Mouse (Mus musculus) layer of hippocampus, adult 2 months (tissue): ENCODE results near the gene Trim8. TPM values are rescaled to one million over a fixed set of nuclear protein-coding genes. Genes with fewer than 3 reads are reported as not detected.
A peak's percentile ranks its signal among the peaks of the same experiment; 100 is the strongest.

Source experiments
- DNase-seq, 2 experiments: peaks; one replicate each; pipeline ENCODE4 v3.0.0; 2022; ENCODE audit warnings: low spot score in 2 of 2
- H3K27ac ChIP-seq: fragments of 200-600 bp; 2 replicates; pipeline ENCODE4 v1.8.1; 2022
- H3K4me3 ChIP-seq: fragments of 200-600 bp; 2 replicates; pipeline ENCODE4 v1.8.1; 2022; ENCODE audit warnings: mild to moderate bottlenecking
- CTCF ChIP-seq: fragments of 200-600 bp; conservative IDR thresholded peaks from 2 replicates; pipeline ENCODE4 v1.8.1; 2022; ENCODE audit warnings: antibody characterized with exemption, mild to moderate bottlenecking, moderate library complexity
- long read RNA-seq, 2 experiments: library from polyadenylated mRNA; stranded (forward); transcript quantifications; one replicate each; pipeline ENCODE4 v2.0.0; 2021; ENCODE audit warnings: borderline mapping rate in 2 of 2
- total RNA-seq, 2 experiments: library from RNA; stranded (reverse); gene quantifications; 2 replicates each; pipeline ENCODE4 v1.2.3; 2021

The Trim8 gene
- total RNA-seq, result 100 to 1,000 TPM in 1 of 2 experiments, 10 to 100 TPM in 1; 99.9 to 108 TPM
- long read RNA-seq, experiment 1, transcript Trim8-201 (6 exons, 3,580 nt), result major isoform, 69 of 89 reads
- long read RNA-seq, experiment 1, partial matches to known transcripts, result 18 of 89 reads
- long read RNA-seq, experiment 1, other reads (novel, unspliced or antisense), result 2 of 89 reads
- long read RNA-seq, experiment 2, transcript Trim8-201 (6 exons, 3,580 nt), result major isoform, 91 of 116 reads
- long read RNA-seq, experiment 2, partial matches to known transcripts, result 18 of 116 reads
- long read RNA-seq, experiment 2, other reads (novel, unspliced or antisense), result 7 of 116 reads

DNA sequence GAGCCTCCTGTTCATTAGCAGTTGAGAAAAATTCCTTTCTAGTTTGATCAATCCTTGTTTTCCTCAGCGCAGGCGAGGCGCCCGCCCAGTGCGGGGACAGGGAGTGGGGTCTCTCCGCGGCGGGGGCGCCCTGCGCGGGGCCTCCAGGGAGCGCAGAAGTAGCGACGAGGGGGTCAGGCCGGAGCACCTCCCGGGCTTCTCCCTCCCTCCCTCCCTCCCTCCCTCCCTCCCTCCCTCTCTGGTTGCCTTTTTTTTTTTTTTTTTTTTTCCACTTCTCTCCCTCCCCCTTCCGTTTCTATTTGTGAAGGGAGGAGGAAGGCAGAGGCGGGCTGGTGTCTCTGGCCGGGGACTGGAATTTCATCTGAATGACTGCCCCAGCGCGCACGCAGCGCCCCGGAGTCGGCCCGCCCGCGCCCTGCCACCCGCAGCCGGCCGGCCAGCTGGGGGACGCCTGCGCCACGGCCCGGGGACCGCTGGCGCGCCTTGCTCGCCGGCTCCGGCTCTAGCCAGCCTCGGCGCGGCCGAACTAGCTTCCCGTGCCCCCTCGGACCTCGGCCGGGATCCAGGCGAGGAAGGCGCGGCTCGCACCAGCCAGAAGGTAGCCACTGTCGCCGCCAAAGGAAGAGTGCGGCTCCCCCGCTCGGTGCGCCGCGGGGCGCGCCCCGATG, at the start of gene Trim8:
TSS of gene Trim8 (plus strand) at position 302 of the 668 bp plus-strand sequence.
- TF ChIP-seq CTCF, result no peak
- DNase-seq, result peak; percentile 64 to 82

DNA sequence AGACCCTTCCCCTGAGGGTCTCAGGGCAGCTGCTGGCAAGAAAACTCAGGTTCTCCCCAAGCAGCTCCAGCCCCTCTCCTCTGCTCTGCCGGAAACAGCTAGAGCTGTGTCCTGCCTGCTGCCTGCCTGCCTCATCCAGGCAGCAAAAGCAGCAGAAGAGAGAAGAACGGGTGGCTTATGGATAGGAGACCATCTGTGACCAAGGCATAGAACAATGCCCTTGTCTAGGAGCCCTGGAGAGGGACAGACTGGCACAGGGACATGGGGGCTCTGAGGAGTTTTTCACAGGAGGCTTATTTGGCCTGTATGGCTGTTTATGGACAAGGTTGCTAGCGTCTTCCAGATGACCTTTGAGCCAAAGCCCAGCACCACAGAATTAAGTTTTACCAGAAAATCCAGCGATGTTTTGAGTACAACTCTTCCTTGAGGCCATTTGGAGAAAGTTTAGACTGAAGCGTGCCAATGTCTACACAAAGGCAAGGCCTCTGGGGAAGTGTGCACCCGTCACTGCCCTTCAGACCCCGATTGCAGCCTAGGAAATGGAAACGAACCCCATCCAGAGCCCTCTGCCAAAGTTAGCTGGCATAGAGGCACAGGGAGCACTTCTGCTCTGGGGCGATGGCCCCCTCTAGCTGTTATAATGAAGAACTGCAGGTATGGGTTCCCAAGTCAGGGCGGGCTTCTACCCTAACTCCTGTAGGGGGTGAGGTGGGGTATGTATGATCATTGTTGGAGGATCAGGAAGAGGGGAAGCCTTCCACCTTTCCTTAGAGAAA, 49.3 kb upstream of the Trim8 start:
- TF ChIP-seq CTCF, result peak; percentile 99
- peak overlapping the region; percentile 64 for H3K27ac ChIP-seq
- peak; percentile 71 to 72 for DNase-seq

More for the DNA sequence above, at the start of gene Trim8:
- Histone ChIP-seq H3K4me3 (peak within 1 kb of the TSS; percentile 96), H3K27ac (peak within 1 kb of the TSS; percentile 100)

DNA sequence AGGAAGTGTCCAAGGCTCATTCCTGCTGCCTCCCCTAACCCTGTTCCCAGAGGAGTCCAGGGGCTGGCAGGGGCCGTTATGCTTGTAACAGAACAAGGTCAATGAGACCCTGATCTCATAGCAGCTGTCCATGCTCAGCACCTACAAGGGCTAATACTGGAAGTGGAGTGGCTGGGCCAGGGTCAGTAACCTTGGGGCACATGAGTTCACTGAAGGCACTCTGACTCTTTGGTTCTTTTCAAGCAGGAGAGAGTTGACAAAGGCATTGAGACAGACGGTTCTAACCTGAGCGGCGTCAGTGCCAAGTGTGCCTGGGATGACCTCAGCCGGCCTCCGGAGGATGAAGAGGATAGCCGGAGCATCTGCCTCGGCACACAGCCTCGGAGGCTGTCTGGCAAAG, 48.6 kb upstream of the Trim8 start:
- no peak for DNase-seq
- no peak for TF ChIP-seq CTCF
- H3K27ac ChIP-seq, result peak overlapping the region; percentile 64; the same call in 1 of the 2 replicates
- H3K4me3 ChIP-seq, result no peak overlapping the region

More for the DNA sequence above, 49.3 kb upstream of the Trim8 start:
- H3K4me3 ChIP-seq, result no peak overlapping the region

- no peak for DNase-seq
- peak overlapping the region; percentile 69 for H3K27ac ChIP-seq
- TF ChIP-seq CTCF, result no peak
- H3K4me3 ChIP-seq, result no peak overlapping the region
Measured at GRCm38 (mm10) chr19:46454126-46454880, 47.2 kb upstream of the Trim8 start.

GRCm38 (mm10) chr19:46455032-46455431, 46.5 kb upstream of the Trim8 start:
- Histone ChIP-seq H3K27ac (peak overlapping the region; percentile 69), H3K4me3 (no peak overlapping the region)
- TF ChIP-seq CTCF, result no peak
- no peak for DNase-seq

GRCm38 (mm10) chr19:46455556-46455955, 45.9 kb upstream of the Trim8 start:
- no peak for DNase-seq
- no peak for TF ChIP-seq CTCF
- peak overlapping the region; percentile 69 for H3K27ac ChIP-seq
- H3K4me3 ChIP-seq, result no peak overlapping the region

DNA sequence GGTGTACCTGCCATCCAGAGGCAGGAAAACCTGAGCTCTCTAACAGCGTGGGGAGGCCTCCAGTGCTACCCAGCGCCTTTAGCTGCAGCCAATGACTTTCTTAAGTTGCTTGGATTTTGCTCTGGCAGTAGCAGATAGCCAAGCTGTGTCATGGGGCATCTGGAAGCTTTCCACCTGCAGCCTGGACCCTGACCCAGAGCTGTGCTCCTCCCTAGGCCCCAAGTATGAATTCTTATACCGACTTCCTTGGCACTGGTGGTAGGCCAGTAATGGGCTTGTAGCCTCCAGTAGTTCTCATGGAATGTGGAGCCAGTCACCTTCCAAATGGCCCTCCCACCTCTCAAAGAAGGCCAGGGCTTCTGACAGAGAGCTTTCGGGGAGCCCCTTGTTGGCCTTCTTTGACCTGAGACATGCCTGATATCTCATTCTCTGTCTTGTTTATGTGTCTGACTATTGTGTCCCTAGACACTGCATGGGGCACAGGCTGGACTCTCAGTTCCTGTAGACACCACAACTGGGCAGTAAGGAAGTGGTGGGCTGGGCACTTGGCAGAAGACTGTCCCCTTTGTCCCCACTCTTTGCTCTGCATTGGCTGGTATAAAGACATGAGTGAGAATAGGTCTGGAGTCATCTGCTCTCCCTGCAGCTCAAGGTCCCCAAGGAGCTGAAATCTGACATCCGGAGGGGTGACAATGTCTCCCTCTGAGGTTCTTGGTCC, 45.3 kb upstream of the Trim8 start:
- no peak for TF ChIP-seq CTCF
- peak in 1 of 2 experiments; percentile 12 for DNase-seq

GRCm38 (mm10) chr19:46457798-46458197, 43.7 kb upstream of the Trim8 start:
- no peak overlapping the region for H3K4me3 ChIP-seq
- no peak overlapping the region for H3K27ac ChIP-seq
- TF ChIP-seq CTCF, result no peak
- DNase-seq, result no peak

More for the DNA sequence above, 45.3 kb upstream of the Trim8 start:
- Histone ChIP-seq H3K4me3 (no peak overlapping the region), H3K27ac (peak overlapping the region; percentile 69; the same call in 1 of the 2 replicates)

GRCm38 (mm10) chr19:46459256-46459655, 42.2 kb upstream of the Trim8 start:
- Histone ChIP-seq H3K4me3 (no peak overlapping the region), H3K27ac (no peak overlapping the region)
- DNase-seq, result no peak
- TF ChIP-seq CTCF, result no peak

DNA sequence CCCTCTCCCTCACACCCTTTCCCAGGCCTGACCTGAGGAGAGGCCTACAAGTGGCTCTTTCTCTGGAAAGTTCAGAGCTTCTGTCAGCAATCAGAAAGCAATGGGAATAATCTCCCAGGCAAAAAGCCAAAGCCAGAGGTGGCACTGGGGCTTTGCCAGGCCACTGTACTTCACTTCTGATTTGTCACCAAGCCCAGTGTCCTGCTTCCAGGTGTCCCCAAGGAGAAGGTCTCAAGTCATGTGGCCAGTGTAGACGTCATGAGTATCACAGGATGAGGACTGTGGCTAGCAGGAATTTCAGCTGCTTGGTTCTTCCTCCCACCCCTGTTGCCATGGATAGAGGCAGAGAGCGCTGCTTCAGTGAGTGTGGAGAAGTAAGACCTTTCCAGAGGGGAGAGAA, 41.6 kb upstream of the Trim8 start:
- DNase-seq, result no peak
- no peak for TF ChIP-seq CTCF
- no peak overlapping the region for H3K27ac ChIP-seq
- H3K4me3 ChIP-seq, result no peak overlapping the region

DNA sequence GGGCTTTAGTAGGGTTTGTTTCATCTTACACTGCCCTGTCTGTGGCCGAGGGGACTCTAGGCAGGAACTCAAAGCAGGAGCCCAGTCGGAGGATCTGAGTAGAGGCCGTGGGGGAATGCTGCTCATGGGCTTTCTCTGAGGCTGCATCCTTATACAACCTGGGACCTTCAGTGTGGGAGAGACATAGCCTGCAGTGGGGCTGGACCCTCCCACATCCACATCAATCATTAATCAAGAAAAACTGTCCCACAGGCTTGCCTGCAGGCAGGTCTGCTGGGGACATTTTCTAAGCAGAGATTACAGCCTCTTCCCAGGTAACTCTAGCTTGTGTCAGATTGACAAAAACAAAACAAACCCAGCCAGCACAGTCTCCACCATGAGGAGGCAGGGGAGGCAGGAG, 38.9 kb upstream of the Trim8 start:
- Histone ChIP-seq H3K27ac (no peak overlapping the region), H3K4me3 (no peak overlapping the region)
- no peak for DNase-seq
- no peak for TF ChIP-seq CTCF

DNA sequence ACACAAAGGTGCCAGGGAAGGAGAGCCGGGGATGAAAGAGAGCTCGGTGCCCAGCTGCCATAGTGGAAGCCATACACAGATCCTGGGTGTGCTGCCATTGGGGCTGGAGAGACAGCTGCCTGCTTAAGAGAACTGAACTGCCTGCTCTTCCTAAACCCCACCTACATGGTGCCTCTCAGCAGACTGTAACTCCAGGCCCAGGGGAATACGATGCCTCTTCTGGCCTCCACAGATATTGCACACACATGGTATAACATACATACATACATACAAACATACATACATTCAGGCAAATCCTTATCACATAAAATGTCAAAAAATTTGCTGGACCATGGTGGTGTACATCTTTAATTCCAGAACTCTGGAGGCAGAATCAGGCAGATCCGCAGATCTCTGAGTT, 38.1 kb upstream of the Trim8 start:
- no peak overlapping the region for H3K27ac ChIP-seq
- H3K4me3 ChIP-seq, result no peak overlapping the region
- no peak for DNase-seq
- TF ChIP-seq CTCF, result no peak
